Mouse (Mus musculus): ENCODE measurements around the gene Olfr1351. TPM values are rescaled to one million over a fixed set of nuclear protein-coding genes. Genes with fewer than 3 reads are reported as not detected.
"Not testable (repeated sequence)": the region's sequence is repeated elsewhere in the genome, so short reads cannot be mapped to it uniquely, and the experiment has no call there.

Gene Olfr1351
- not detected in 2 replicates for polyA plus RNA-seq (2012; rRNA removed)

DNA sequence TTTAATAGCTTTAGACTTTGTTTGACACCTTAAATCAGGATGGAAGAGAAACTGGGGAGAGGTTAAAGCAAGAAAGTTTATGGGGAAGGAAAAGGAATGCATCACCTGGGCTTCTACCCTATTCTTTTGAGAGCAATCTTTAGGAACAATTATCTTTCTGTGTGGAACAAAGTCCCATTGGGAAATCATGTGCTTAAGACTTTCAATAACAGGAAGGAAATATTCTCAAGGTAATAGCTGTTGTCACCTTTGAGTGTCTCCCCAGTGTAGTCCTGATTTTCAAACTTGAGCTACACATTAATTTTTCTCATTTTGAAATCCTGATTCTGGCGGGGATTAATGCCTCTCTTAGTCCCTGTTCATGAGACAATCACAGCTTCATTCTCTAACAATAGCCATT, at the start of gene Olfr1351:
Olfr1351 (plus strand) TSS at position 301 of the 400 bp plus-strand sequence.
- no peak for DNase-seq (ENCODE audit: low spot score)

DNA sequence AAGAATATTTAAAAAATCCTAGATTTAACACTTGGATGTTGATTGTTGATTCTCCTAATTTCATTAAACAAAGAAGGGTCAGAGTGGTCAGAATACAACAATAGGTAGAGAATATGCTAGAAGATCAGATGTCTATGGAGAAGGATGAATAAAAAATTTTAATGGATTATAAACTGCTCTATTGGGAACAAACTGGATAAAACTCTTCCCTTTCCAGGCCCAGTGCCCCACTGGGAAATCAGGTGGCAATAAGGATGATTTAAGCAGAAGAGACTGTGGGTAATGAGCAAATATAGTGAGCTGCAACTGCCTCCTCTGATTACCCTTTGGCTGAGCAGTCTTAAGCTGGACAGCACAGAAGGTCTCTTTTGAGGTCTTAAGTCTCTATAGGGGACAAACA, 49.3 kb upstream of the Olfr1351 start, which contains the start of gene Olfr1353:
Olfr1353 (plus strand) TSS at position 301 of the 400 bp plus-strand sequence.
- not testable (repeated sequence) for DNase-seq (ENCODE audit: low spot score)

DNA sequence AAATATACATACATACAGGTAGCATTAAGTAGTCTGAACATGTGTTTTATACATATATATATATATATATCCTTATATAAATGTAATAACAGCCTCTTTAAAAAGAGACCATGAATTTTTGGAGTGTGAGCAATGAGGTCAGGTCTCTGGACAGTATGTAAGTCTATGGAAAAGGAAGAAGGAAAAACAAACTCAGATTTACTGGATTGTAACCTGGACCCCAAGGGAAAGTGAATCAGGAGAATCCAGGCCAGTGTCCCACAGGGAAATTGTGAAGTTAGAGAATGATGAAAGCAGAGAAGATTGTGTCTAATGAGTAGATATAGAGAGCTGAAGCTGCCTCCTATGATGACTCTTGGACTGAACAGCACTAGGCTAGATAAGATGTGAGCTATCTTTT, 31.5 kb upstream of the Olfr1351 start, which contains the start of gene Olfr1352:
Olfr1352 (plus strand) TSS at position 301 of the 400 bp plus-strand sequence.
- no peak for DNase-seq (ENCODE audit: low spot score)

DNA sequence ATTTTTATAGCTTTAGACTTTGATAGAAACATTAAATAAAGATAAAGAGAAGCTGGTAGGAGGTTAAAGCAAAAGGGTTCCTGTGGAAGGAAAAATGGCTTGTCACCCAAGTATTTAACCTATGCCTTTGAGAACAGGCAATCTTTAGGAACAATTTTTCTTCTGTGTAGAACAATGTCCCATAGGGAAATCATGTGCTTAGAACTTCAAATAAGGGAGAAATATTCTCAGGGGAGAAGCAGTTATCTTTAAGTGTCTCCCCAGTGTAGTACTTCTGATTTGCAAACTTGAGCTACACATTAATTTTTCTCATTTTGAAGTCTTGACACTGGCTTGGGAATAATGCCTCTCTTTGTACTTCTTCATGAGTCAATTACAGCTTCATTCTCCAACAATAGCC, 16.2 kb downstream of the Olfr1351 start, which contains the start of gene Olfr57:
Olfr57 (plus strand) TSS at position 301 of the 400 bp plus-strand sequence.
- DNase-seq (ENCODE audit: low spot score), result no peak

DNA sequence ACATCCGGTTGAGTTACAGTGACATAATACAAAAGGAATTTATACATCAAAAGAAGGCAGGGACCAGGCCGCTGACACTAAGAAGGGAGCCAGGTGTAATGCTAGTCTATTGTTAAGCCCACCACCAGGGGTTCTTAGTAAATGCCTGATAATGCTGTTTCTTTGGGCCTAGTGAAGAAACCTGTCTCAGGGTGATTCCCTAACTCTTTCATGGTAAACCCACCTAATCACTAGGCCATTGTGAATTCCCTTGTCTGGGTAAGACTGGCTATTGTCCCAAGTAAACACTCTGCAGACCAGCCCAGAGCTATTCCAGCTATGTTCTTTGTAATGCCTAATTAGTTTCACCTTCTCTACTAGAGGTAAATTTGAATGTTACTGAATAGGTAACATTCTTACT, 30.2 kb downstream of the Olfr1351 start:
- not testable (repeated sequence) for DNase-seq (ENCODE audit: low spot score)

DNA sequence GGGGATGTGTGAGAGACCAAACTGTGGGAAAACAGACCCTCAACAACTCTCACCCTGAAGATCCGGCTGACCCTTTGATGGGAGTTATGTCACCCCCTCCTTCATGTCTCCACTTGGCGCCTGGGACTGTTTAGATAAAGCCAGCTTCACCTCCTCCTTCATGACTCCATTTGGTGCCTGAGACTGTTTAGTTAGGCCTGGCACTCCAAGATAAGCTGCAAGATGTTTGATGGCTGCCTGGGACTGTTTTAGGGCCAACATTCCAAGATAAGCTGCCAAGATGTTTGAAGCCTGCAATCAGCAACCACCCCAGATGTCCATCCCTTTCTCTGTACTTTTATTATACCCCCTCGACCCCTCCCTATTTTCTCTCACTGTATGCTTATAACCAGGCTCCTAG, 45.1 kb downstream of the Olfr1351 start:
- DNase-seq (ENCODE audit: low spot score), result not testable (repeated sequence)

Other genes starting within 250 kb of the Olfr1351 start
- 1.3 and 1.4 TPM in 2 replicates for gene Slc1a6, start 232.0 kb upstream of the Olfr1351 start, polyA plus RNA-seq (2012; rRNA removed)
- gene Olfr1356, start 160.3 kb upstream of the Olfr1351 start, polyA plus RNA-seq (2012; rRNA removed), result not detected in 2 replicates
- gene Olfr1355, start 136.9 kb upstream of the Olfr1351 start, polyA plus RNA-seq (2012; rRNA removed), result not detected in 2 replicates
- not detected in 2 replicates for gene Olfr1354, start 99.3 kb upstream of the Olfr1351 start, polyA plus RNA-seq (2012; rRNA removed)
- gene Olfr8, start 61.8 kb upstream of the Olfr1351 start, polyA plus RNA-seq (2012; rRNA removed), result not detected in 2 replicates
- not detected in 2 replicates for gene Olfr1353, start 49.2 kb upstream of the Olfr1351 start, polyA plus RNA-seq (2012; rRNA removed)
- not detected in 2 replicates for gene Olfr1352, start 31.4 kb upstream of the Olfr1351 start, polyA plus RNA-seq (2012; rRNA removed)
- gene Olfr57, start 16.3 kb downstream of the Olfr1351 start, polyA plus RNA-seq (2012; rRNA removed), result not detected in 2 replicates
- 11.1 and 14.0 TPM in 2 replicates for gene 2610008E11Rik, start 85.1 kb downstream of the Olfr1351 start, polyA plus RNA-seq (2012; rRNA removed)
- gene Vmn2r80, start 136.3 kb downstream of the Olfr1351 start, polyA plus RNA-seq (2012; rRNA removed), result not detected in 2 replicates
- not detected in 2 replicates for gene Vmn2r81, start 235.2 kb downstream of the Olfr1351 start, polyA plus RNA-seq (2012; rRNA removed)